Mouse (Mus musculus): ENCODE results near the gene Mavs. TPM values are rescaled to one million over a fixed set of nuclear protein-coding genes. Genes with fewer than 3 reads are reported as not detected.

The Mavs gene
- polyA plus RNA-seq, 1 experiment from 2014 or later = 28.2 TPM

Small RNA genes within 50 kb of the gene (microRNA-seq; reads per million reads assigned to microRNA genes)
- 36.9 reads per million, percentile 40 among the genes with 10 or more reads in this experiment for gene Mir103-2

Other genes starting within 250 kb of the Mavs start
- 1.8 and 3.0 TPM in 2 replicates for gene Gfra4, start 191.0 kb upstream of the Mavs start, polyA plus RNA-seq (2015; fragmentation: Nextera tagmentation; extraction: Ambion mirVana)
- gene Adam33, start 170.2 kb upstream of the Mavs start, polyA plus RNA-seq (2015; fragmentation: Nextera tagmentation; extraction: Ambion mirVana) = 16.9 and 17.3 TPM in 2 replicates
- 0.46 and 0.49 TPM in 2 replicates for gene Siglec1, start 147.3 kb upstream of the Mavs start, polyA plus RNA-seq (2015; fragmentation: Nextera tagmentation; extraction: Ambion mirVana)
- 11.6 and 12.8 TPM in 2 replicates for gene Hspa12b, start 106.8 kb upstream of the Mavs start, polyA plus RNA-seq (2015; fragmentation: Nextera tagmentation; extraction: Ambion mirVana)
- gene Gm11037, start 100.6 kb upstream of the Mavs start, polyA plus RNA-seq (2015; fragmentation: Nextera tagmentation; extraction: Ambion mirVana) = not detected in 2 replicates
- gene 1700037H04Rik, start 74.0 kb upstream of the Mavs start, polyA plus RNA-seq (2015; fragmentation: Nextera tagmentation; extraction: Ambion mirVana) = 65.1 and 73.7 TPM in 2 replicates
- 7.4 and 7.9 TPM in 2 replicates for gene Cenpb, start 54.0 kb upstream of the Mavs start, polyA plus RNA-seq (2015; fragmentation: Nextera tagmentation; extraction: Ambion mirVana)
- 50.4 and 55.8 TPM in 2 replicates for gene Cdc25b, start 47.1 kb upstream of the Mavs start, polyA plus RNA-seq (2015; fragmentation: Nextera tagmentation; extraction: Ambion mirVana)
- 2.0 and 2.8 TPM in 2 replicates for gene Spef1, start 46.8 kb upstream of the Mavs start, polyA plus RNA-seq (2015; fragmentation: Nextera tagmentation; extraction: Ambion mirVana)
- 40.7 and 41.9 TPM in 2 replicates for gene Ap5s1, start 27.0 kb upstream of the Mavs start, polyA plus RNA-seq (2015; fragmentation: Nextera tagmentation; extraction: Ambion mirVana)
- 20.0 and 22.9 TPM in 2 replicates for gene Pank2, start 28.4 kb downstream of the Mavs start, polyA plus RNA-seq (2015; fragmentation: Nextera tagmentation; extraction: Ambion mirVana)
- gene Rnf24, start 118.8 kb downstream of the Mavs start, polyA plus RNA-seq (2015; fragmentation: Nextera tagmentation; extraction: Ambion mirVana) = 1.7 and 2.0 TPM in 2 replicates

Data from heart, embryonic 16.5 days (tissue).